Mouse (Mus musculus) ZHBTc4 (cell line): ENCODE data around the gene Gm597.

Experiments
- DNase-seq: peaks from one replicate; pipeline ENCODE4 v3.0.0-alpha.2; 2011; ENCODE audit warnings: low read depth, low spot score

Gm597 gene

DNA sequence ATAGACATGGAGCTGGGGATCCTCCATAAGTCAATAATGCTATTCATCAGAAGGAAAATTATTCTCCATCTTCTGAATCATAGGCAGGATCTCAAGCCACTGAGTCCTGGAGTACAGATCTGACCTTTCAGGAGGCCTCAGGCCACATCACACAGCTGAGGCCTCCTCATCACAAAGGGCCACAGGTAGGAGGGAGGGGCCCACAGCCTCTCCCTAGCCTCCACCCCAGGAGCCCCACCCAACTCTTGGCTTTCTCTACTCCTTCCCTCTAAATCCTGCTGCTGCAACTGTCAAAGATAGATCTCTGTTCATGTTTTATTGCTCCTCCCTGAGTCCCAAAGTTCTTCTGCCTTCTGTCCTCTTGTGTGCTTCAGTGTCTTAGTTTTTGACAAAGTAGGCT, at the start of gene Gm597:
TSS of gene Gm597 (minus strand) at position 101 of the 400 bp plus-strand sequence.
- DNase-seq, result no peak

DNA sequence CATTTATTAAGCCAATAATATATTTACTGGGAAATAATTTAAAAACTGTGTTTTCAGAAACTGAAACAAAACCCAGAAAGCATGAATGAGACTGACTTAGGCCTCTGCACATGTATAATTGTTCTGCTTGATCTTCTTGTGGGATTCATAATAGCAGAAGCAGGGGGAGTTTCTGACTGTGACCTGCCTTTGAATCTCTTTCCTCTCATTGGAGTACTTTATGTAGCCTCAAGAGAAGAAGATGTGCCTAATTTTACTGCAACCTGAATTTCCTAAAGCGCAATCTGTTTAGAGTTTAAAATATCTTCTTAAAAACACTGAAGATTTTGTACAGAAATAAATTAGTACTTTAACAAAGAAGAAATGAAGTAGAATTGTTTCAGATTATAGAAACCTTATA, 27.6 kb upstream of the Gm597 start:
- DNase-seq, result no peak

DNA sequence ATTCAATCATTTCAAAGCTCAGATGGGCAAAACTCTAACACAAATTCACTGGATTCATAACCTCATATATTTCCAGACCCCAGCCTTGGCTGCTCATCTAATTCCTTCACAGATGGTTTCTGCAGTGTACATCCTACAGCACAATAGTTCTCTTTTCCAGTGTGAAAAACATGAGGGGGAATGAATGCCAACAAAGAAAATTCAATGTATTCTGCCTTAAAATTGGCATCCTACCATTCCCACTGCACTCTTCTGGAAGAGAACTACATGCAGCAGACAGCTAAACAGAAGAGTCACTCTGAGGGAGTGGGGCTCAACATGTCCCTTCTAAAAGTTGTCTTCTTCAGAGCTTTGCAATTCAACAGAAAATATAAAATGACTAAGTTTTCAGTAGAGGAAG, 26.6 kb upstream of the Gm597 start:
- DNase-seq, result no peak

DNA sequence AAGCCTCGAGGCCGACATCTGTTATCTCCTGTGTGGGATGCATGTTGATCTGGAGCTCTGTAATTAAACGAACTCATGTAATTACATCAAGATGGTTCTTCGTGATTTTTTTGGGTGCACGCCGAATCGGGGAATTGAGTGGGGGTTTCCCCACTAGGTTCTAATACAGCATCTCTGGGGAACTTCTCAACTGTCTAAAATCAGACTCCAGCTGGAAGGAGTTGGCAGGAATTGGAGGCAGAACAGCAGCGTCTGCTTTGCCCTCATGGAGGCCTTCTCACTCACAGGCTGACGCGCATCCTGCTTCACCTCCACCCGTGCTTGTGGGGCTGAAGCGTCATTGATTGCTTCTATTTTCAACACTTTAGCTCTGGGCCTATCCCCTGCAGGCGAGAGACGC, 20.8 kb upstream of the Gm597 start:
- no peak for DNase-seq
